Mouse (Mus musculus): ENCODE measurements around the gene Prps1l1.

The Prps1l1 gene

DNA sequence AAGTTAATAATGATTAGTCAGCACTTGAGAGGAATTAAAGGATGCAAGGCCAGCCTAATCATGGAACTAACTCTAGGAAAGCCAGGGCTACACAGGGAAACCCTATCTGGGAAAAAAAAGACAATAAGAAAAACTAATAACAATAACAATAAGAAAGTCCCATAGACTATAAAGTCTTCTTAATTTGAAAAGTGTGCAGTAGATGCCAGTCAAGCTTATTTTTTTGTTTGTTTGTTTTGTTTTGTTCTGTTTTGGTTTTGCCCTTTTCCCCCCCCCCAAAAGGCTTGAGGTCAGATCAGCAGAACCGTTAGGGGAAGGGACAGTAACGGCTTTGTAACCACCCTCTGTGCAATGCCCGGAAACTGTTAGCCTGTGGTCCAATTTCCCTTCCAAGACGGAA is at the start of gene Prps1l1:
TSS of gene Prps1l1 (plus strand) at position 301 of the 400 bp plus-strand sequence.
- in situ Hi-C loops (cut with MboI, MseI) = no loop called here

- in situ Hi-C loops (cut with MboI, MseI) = no loop called here
These were observed 46.6 kb upstream of the Prps1l1 start for GRCm38 (mm10) chr12:34937918-34938317.

DNA sequence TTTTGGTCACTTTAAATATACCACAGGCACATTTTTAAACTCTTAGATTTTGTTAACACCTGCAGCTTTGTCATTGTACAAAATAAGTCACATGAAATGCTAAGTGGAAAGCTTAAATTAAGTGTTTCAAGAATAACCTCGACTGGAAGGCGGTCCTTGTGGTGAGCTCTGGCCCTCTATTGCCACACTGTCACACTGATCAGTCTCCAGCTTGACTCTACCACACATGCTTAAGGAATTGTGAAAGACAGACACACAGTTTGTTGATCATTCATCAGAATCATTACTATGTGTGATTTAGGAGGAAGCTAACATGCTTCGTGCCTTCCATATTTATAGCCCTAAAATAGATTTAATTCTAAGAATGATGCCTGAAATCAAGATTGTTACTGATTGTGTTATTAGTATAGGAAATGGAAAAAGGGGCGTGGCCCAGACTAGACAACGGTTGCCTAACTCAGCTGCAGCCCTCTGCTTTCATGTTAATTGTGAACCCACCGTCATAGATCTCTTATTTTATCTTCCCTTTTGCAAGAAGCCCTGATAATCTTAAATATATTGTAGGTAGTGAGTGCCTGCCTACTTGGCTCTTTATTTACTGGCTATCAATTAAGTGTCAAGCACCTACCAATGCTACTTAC is 35.4 kb upstream of the Prps1l1 start:
- in situ Hi-C loops (cut with MboI, MseI) = no loop called here

- in situ Hi-C loops (cut with MboI, MseI) = no loop called here
These were observed 8.6 kb upstream of the Prps1l1 start for GRCm38 (mm10) chr12:34975991-34976390.

- in situ Hi-C loops (cut with MboI, MseI) = no loop called here
These were observed 1.3 kb downstream of the Prps1l1 start for GRCm38 (mm10) chr12:34985865-34986264.

DNA sequence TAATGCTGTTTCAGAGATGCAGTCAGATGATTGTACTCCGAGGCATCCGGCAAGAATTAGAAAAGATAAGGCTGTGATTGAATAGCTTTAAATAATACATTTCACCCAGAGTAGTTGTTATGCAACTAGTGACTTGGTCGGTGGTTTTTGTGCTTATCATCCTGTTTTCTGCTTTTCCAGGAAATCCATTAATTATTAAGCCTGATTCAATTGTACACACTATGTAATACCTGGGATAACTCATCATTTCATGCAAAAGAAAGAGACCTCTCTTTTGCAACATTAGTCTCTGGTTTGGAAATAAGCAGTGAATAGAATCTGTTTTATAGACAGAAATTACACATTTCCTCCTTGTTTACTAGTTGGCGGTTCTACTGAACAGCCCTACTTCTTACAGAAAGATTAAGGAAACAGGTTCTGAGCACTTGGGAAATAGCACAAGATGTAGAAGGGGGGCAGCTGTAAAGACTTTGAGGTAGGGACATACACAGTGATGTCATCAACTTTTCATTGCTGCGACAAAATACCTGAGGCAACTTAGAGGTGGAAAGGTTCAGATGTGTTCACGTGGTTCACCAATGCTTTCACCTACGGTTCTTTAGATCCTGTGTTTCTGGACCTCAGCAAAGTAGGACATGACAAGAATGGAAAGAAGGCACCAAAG is 5.1 kb downstream of the Prps1l1 start:
- in situ Hi-C loops (cut with MboI, MseI) = no loop called here

DNA sequence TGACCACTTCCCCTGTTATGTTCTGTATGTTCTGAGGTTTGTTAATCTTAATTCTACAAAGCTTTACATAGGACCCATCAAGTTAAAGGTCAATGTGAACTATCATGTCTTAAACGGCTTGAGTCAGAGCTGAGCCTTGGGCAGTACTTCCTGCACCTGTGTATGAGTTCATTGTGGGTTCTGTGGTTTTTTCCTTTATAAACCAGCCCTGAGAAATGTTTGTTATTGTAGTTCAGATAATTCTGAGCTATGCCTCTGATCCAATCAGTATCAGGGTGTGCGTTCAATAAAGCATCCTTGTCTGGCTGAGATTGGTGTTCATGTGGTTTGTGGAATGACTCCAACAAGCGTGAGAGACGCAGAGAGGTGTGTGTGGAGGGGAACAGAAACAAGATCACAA is 5.8 kb downstream of the Prps1l1 start:
- in situ Hi-C loops (cut with MboI, MseI) = no loop called here

GRCm38 (mm10) chr12:34991900-34992299 is 7.3 kb downstream of the Prps1l1 start:
- in situ Hi-C loops (cut with MboI, MseI) = no loop called here

- in situ Hi-C loops (cut with MboI, MseI) = no loop called here
These were observed 13.1 kb downstream of the Prps1l1 start for GRCm38 (mm10) chr12:34997597-34998182.

GRCm38 (mm10) chr12:34998778-34999467 is 14.4 kb downstream of the Prps1l1 start:
- in situ Hi-C loops (cut with MboI, MseI) = no loop called here

DNA sequence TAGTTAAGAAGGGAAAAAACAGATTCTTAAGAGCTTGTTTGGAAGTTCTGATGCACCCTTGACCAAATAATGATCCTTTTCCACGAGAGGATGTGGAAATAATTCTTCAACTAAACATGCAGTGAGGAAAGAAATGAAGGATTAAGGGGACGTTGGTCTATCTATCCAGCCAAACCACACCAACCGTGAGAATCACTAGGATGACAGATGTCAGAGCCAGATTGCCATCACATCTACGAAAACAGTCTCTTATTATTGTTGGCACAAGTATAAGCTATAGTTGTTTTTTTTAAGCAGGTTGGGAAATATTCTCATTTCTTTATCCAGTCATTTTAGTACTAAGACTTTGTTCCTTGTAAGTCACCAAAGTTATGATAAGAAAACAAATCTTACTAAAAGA is 15.8 kb downstream of the Prps1l1 start:
- in situ Hi-C loops (cut with MboI, MseI) = no loop called here

GRCm38 (mm10) chr12:35005748-35006147 is 21.2 kb downstream of the Prps1l1 start:
- in situ Hi-C loops (cut with MboI, MseI) = no loop called here

- in situ Hi-C loops (cut with MboI, MseI) = no loop called here
These were observed 23.3 kb downstream of the Prps1l1 start for GRCm38 (mm10) chr12:35007851-35008250.

GRCm38 (mm10) chr12:35008340-35009137 is 24.0 kb downstream of the Prps1l1 start:
- in situ Hi-C loops (cut with MboI, MseI) = no loop called here

GRCm38 (mm10) chr12:35011462-35011861 is 26.9 kb downstream of the Prps1l1 start:
- in situ Hi-C loops (cut with MboI, MseI) = no loop called here

GRCm38 (mm10) chr12:35013950-35014349 is 29.4 kb downstream of the Prps1l1 start:
- in situ Hi-C loops (cut with MboI, MseI) = no loop called here

- in situ Hi-C loops (cut with MboI, MseI) = no loop called here
These were observed 31.5 kb downstream of the Prps1l1 start for GRCm38 (mm10) chr12:35016056-35016455.

- in situ Hi-C loops (cut with MboI, MseI) = no loop called here
These were observed 32.1 kb downstream of the Prps1l1 start for GRCm38 (mm10) chr12:35016481-35017250.

DNA sequence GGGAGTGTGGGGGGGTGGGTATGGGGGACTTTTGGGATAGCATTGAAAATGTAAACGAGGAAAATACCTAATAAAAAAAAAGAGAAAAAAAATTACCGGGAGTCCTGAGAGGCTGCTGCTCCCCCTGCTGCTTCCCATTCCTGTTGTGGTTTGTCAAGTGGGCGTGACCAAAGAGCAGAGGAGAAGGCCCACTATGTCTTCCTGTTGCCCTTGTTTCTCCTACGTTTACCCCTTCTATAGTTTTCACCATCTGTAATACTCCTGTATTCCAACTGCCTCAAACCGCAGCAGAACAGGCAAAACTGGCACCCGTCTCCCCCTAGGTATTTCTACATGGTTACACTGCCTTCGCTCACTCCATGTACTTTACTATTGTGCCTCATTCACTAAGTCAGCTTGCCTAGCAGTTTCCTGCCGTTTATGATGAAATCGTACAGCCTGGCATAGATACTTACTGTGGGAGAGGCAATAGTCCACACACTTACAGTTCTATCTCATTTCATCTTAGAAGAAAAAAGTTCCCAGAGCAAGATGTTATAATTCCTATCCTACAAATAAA is 34.2 kb downstream of the Prps1l1 start:
- in situ Hi-C loops (cut with MboI, MseI) = no loop called here

DNA sequence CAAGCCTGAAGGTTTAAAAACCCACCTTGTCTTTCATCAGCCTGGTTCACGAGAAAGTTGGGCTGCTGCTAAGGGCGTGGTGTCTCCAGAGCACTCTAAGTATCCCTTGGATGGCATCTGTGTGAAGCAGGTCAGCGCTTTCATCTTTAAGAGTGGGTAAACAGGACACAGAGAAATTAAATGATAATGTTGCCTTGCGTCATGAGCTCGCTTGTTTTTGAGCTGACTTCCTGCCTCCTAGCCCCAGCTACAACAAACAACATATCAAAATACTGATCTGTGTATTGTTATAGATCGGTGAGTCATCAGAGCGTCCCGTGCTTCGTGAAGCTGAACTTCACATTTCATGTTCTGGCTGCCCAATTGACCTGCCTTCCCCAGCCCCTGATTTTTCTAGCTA is 36.7 kb downstream of the Prps1l1 start:
- in situ Hi-C loops (cut with MboI, MseI) = no loop called here

DNA sequence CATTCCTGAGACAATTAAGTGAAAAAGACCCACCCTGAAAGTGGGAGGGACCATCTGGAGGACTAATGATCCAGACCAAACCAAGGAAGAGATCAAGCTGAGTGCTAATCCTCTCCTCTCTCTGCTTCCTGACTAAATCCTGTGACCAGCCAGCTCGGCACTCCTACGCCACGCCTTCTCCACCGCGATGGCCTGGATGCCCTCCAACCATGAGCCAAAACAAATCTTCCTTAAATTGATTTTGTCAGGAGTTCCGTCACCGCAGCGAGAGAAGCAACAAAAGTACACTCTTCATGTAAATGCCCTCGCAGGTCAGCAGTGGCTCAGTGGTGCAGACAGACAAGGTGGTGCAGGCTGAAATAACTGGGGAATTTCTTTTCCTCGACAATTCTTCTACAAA is 37.5 kb downstream of the Prps1l1 start:
- in situ Hi-C loops (cut with MboI, MseI) = no loop called here

Measured in T-helper 2 cell (primary cell).